Mouse (Mus musculus) forebrain, embryonic 16.5 days (tissue): Measurements from ENCODE around the gene Commd1. TPM values are rescaled to one million over a fixed set of nuclear protein-coding genes. Genes with fewer than 3 reads are reported as not detected.

Experiments used
- ATAC-seq: fragments of 200-750 bp; cut with Nextera tagmentation; 2 replicates; pipeline ENCODE4 v1.8.0; 2017; ENCODE audit warnings: mild to moderate bottlenecking, moderate library complexity
- H3K27ac ChIP-seq: fragments of 300-500 bp; sonication (generic); 2 replicates; pipeline ENCODE4 v1.5.1; 2014; ENCODE audit warnings: low read length, control low read depth
- H3K27me3 ChIP-seq: fragments of 300-500 bp; sonication (generic); replicated peaks from 2 replicates; pipeline ENCODE4 v1.6.1; 2014; ENCODE audit warnings: low read length; ENCODE audit not compliant: control insufficient read depth, insufficient read depth
- H3K36me3 ChIP-seq: fragments of 300-500 bp; sonication (generic); 2 replicates; pipeline ENCODE4 v1.6.1; 2014; ENCODE audit not compliant: control insufficient read depth, insufficient read depth
- H3K4me1 ChIP-seq: fragments of 300-500 bp; sonication (generic); replicated peaks from 2 replicates; pipeline ENCODE4 v1.6.1; 2014; ENCODE audit warnings: low read length; ENCODE audit not compliant: control insufficient read depth, insufficient read depth
- H3K4me2 ChIP-seq: fragments of 300-500 bp; sonication (generic); 2 replicates; pipeline ENCODE4 v1.6.1; 2014; ENCODE audit warnings: mild to moderate bottlenecking, low read length, control low read depth
- H3K4me3 ChIP-seq: fragments of 300-500 bp; sonication (generic); replicated peaks from 2 replicates; pipeline ENCODE4 v1.5.1; 2014; ENCODE audit warnings: mild to moderate bottlenecking, low read length, control low read depth
- H3K9ac ChIP-seq: fragments of 300-500 bp; sonication (generic); replicated peaks from 2 replicates; pipeline ENCODE4 v1.6.1; 2014; ENCODE audit warnings: low read depth, low read length, control low read depth
- H3K9me3 ChIP-seq: fragments of 300-500 bp; sonication (generic); 2 replicates; pipeline ENCODE4 v1.6.1; 2016; ENCODE audit warnings: low read length; ENCODE audit not compliant: control insufficient read depth
- WGBS: fragments of 180-500 bp; shearing (Covaris S2); extraction: QIAGEN DNeasy Blood & Tissue Kit; methylation state at CpG from one replicate; pipeline ENCODE4 v1.1.7; 2014; 5-methylcytosine and 5-hydroxymethylcytosine counted together
- polyA plus RNA-seq: library from polyadenylated mRNA; unstranded; fragments of >200 nt; fragmentation: Nextera tagmentation; extraction: Ambion mirVana; gene quantifications from 2 replicates; pipeline ENCODE4 v1.2.1, GENCODE M21; 2015

Gene Commd1
- polyA plus RNA-seq, 1 experiment from 2014 or later, result 225 TPM

DNA sequence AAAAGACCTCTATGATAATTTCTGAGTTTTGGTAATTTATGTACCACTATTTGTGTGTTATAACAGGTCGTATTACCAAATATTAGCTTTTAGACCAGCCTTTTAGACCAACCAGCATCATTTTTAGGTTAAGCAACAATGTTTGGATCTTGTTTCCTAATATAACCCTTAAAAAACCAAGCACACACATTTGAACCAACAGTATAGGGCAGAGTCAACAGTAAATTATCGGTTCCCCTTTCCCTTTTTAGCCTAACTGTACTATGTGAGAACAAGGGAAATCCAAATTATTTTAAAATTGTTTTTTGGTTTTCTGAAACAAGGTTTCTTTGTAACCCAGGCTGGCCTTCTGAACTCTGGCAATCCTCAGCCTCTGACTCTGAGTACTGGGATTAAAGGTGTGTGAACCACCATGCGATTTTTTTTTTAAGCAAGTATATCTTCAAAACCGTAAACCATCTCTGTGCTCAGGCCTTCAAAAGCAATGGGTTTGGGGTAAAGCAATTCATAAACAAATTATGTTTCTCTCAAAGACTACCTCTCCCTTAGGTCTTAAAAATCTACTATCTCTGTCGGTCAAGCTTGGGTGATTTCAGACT lies 125.0 kb downstream of the Commd1 start:
- peaks cover 32% of the 10 kb centered on the region for H3K27me3 ChIP-seq
- WGBS, result 86% methylated on average over 5 of the region's 5 CpGs
- no peaks in the 10 kb centered on the region for H3K36me3 ChIP-seq
- ATAC-seq, result no peak
- H3K9me3 ChIP-seq, result no peaks in the 10 kb centered on the region
- no peak overlapping the region for H3K4me2 ChIP-seq
- H3K4me3 ChIP-seq, result no peak overlapping the region
- H3K4me1 ChIP-seq, result peaks cover 20% of the 10 kb centered on the region
- H3K9ac ChIP-seq, result no peak overlapping the region
- no peak overlapping the region for H3K27ac ChIP-seq

DNA sequence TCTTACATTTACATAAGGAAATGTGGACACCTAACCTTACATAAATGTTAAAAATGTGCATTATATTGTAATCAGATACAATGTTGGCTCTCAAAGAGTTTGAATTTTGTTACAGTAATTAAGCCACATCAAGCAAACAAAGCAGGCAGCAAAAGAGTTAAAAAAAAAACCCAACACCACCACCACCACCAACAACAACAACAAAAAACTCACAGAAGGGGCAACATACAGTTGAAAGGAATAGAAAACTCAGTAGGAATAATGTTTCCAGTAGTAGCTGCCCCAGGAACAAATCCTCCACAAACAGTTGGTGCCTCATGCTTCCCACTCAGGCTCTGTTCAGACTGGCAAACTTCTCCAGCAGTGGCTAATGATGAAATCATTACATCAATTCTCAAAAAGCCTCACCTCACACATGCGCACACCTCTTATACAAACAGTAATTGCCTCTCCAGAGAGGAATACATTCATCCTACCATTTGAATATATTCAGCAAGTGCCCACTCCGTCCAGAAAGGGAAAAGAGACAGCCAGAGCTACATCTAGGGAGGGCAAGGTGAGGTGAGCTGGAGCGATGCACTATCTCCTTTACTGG lies 125.7 kb downstream of the Commd1 start:
- Histone ChIP-seq H3K36me3 (no peaks in the 10 kb centered on the region), H3K4me2 (no peak overlapping the region), H3K9ac (no peak overlapping the region), H3K27ac (no peak overlapping the region), H3K4me1 (peaks cover 20% of the 10 kb centered on the region), H3K4me3 (no peak overlapping the region), H3K27me3 (peaks cover 28% of the 10 kb centered on the region), H3K9me3 (no peaks in the 10 kb centered on the region)
- ATAC-seq, result no peak
- 70% methylated on average over 3 of the region's 3 CpGs for WGBS

DNA sequence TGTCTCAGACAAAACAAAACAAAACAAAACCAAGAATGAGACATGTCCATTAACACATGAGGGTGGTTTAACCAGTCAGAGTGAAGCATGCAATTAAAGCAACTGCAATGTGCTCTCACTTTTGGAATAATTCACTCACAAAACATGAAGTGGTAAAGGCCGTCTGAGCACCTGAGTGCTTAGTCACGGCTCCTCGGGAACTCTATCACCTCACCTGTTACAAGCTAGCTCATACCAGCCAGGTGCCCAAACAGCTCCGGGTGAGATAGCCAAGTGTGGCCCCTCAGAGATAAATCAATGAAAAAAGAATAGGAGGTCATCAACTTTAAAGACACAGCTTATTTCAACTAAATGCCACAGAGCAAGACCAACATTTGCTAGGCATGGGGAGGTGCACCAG lies 127.6 kb downstream of the Commd1 start:
- no peak for ATAC-seq
- Histone ChIP-seq H3K4me3 (no peak overlapping the region), H3K36me3 (no peaks in the 10 kb centered on the region), H3K27ac (no peak overlapping the region), H3K4me2 (no peak overlapping the region), H3K9ac (no peak overlapping the region), H3K4me1 (peaks cover 11% of the 10 kb centered on the region), H3K9me3 (no peaks in the 10 kb centered on the region), H3K27me3 (peaks cover 18% of the 10 kb centered on the region)
- WGBS, result 88% methylated on average over 4 of the region's 4 CpGs

DNA sequence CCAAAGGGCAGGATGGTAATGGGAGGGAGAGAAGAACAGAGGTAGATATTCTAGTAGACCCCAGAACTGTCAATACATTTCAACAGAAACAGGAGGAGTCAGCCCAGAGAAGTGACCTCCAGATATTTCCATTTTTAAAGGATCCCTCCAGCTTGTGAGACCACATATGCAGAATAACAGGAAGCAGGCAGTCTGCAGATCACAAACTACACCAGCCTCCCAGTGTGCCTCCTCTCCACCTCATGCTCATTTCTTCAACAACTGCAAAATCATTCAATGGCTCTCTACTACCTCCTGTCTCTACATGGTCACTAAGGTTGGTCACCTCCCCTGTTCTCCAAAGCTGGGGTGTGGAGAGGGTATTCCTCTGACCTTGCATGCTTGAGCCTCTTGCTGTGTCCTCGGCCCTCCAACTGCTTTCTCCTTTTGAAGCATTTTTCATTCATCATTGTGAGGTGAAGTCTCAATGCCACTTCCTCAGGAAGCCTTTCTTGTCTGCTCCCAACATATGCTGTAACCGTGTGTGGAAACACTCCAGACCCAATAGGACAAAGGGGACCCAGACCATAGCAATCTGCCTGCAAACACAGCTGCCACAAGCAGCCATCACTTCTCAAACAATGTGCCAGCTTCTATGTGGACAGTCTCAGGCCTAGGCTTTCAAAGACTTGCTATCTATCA lies 128.6 kb downstream of the Commd1 start:
- no peak overlapping the region for H3K4me3 ChIP-seq
- no peaks in the 10 kb centered on the region for H3K36me3 ChIP-seq
- no peaks in the 10 kb centered on the region for H3K9me3 ChIP-seq
- H3K9ac ChIP-seq, result no peak overlapping the region
- ATAC-seq, result no peak
- peaks cover 5% of the 10 kb centered on the region for H3K4me1 ChIP-seq
- H3K27me3 ChIP-seq, result peaks cover 15% of the 10 kb centered on the region
- H3K4me2 ChIP-seq, result no peak overlapping the region
- 55% methylated on average over 2 of the region's 2 CpGs for WGBS
- no peak overlapping the region for H3K27ac ChIP-seq

DNA sequence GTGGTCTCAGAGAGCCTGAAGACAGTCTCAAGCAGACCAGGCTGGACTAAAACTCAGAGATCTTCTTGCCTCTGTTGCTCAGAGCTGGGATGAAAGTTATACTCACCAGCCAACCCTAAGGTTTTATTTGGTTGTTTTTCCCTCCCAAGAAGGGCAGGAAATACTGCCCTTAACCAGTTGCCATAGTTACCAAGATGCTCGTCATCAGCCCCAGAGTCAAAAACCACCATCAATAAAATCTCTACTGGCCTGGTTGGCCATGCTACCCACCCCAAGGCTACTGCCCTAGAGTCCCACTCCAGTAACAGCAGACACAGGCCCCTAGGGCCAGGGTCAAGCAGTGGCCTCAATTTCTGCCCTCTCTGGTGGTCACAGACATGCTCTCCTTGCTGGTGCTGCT lies 129.7 kb downstream of the Commd1 start:
- no peak overlapping the region for H3K9ac ChIP-seq
- no peaks in the 10 kb centered on the region for H3K9me3 ChIP-seq
- H3K36me3 ChIP-seq, result no peaks in the 10 kb centered on the region
- H3K4me1 ChIP-seq, result no peaks in the 10 kb centered on the region
- H3K27ac ChIP-seq, result no peak overlapping the region
- no peak overlapping the region for H3K4me3 ChIP-seq
- ATAC-seq, result no peak
- H3K27me3 ChIP-seq, result peaks cover 9% of the 10 kb centered on the region
- no peak overlapping the region for H3K4me2 ChIP-seq
- WGBS, result 71% methylated on average over 1 of the region's 1 CpGs

DNA sequence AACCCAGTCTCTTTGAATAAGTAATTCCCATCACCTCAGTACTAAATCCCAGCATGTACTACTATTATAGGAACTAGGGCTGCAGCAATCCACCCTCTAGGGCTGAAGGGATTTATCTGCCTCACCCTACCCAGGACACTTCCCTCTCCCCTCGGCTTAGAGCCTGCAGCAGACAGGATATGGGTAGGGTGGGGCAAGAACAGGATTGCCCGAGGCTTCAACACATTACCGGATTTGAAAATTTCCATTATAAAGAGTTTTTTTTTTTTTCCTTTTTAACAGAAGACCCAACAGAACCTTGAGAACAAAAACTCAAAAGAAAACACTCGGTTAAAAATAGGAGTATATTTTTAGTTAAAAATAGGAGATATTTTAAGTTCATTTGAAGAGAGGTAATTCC lies 130.8 kb downstream of the Commd1 start:
- Histone ChIP-seq H3K27ac (no peak overlapping the region), H3K36me3 (no peaks in the 10 kb centered on the region), H3K9me3 (no peaks in the 10 kb centered on the region), H3K4me1 (no peaks in the 10 kb centered on the region), H3K9ac (no peak overlapping the region), H3K4me2 (no peak overlapping the region), H3K27me3 (0 out of 2 replicates have a peak, but pooled peaks cover 1% of the 10 kb centered on the region), H3K4me3 (no peak overlapping the region)
- ATAC-seq, result no peak
- 53% methylated on average over 4 of the region's 4 CpGs for WGBS

DNA sequence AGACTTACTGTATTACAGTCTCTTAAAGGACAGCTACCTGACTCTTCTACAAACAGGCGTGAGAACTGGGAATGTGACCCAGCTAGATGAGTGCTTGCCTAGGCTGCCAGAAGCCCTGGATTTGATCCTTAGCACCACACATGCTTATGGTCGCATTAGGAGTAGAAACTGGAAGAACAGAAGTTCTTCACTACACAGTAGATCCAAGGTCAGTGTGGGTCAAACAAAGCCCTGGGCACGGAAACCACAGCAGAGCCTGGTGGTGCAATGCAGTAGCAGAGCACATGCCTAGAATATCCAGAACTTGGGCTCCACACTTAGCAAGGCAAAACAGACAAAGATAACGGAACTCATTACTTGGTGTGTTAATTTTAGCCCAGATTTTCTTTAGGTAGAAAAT lies 132.1 kb downstream of the Commd1 start:
- H3K9me3 ChIP-seq, result no peaks in the 10 kb centered on the region
- 83% methylated on average over 4 of the region's 4 CpGs for WGBS
- no peak overlapping the region for H3K4me2 ChIP-seq
- H3K9ac ChIP-seq, result no peak overlapping the region
- H3K4me3 ChIP-seq, result no peak overlapping the region
- no peak for ATAC-seq
- no peak overlapping the region for H3K27ac ChIP-seq
- no peaks in the 10 kb centered on the region for H3K36me3 ChIP-seq
- no peaks in the 10 kb centered on the region for H3K27me3 ChIP-seq
- no peaks in the 10 kb centered on the region for H3K4me1 ChIP-seq

DNA sequence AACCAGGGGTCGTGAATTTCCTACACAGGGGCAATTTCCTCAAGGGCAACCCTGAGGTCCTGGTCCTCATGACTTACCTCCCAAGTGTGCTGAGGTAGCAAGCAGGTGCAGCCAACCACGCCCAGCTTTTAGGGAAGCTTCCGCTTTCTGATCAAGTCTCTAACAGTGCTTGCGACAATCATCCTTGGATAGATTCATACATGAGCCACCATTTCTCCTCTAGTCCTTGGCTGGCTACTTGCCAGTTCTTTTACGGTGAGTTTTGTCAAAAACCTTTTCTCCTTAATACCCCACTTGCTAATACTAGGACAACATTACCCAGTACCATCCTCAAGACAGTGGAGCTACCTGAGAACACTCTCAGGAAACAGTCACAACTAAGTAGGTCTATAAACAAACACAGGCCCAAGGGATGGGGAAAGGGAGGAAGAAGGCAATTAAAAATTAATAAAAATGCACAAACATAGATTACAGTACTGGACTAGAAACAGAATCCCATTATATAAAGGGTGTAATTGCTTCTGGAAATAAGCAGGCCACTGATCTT lies 133.5 kb downstream of the Commd1 start:
- 82% methylated on average over 5 of the region's 5 CpGs for WGBS
- no peak overlapping the region for H3K4me3 ChIP-seq
- H3K9ac ChIP-seq, result no peak overlapping the region
- no peaks in the 10 kb centered on the region for H3K9me3 ChIP-seq
- H3K4me2 ChIP-seq, result no peak overlapping the region
- no peak overlapping the region for H3K27ac ChIP-seq
- H3K36me3 ChIP-seq, result no peaks in the 10 kb centered on the region
- H3K4me1 ChIP-seq, result no peaks in the 10 kb centered on the region
- H3K27me3 ChIP-seq, result no peaks in the 10 kb centered on the region
- no peak for ATAC-seq

DNA sequence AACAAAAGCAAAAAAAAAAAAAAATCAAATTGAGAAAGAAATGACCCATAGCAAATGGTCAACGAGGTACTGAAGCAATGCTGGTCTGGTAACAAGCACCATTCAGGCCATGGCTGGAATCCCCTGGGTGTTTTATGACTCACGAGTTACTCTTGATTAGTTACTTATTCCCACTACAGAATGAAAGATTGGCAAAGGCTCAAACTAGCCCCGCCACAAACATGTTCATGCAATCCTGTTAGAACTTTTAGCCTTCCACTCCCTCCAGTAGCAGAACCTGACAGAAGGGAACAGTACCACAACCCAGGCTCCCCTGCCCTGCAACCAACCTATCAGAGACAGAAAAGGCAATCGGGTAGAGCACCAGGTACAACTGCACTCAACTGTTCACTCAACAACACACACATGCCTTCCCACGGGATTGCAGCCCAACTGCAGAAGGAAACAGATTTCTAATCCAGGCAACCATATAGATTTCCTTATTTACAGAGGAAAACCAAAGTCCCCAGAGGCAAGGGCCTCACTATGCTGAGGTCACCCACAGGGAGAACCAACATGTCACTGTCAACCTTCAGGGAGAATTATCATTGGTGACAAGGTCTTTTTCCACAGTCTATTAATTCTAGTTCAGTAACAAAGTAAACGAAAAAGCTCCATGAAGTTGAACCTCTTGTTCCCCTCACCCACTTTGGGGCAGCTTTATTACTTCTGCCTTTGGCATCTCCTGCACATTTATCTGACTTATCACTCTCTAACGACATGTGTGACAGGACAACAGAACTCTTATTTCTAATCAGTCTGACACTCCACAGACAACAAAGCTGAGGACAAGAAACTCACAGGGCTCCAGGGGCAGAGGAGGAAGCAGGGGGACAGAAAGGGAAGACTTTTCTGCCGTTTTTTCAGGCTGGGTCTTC lies 134.2 kb downstream of the Commd1 start:
- Histone ChIP-seq H3K4me2 (no peak overlapping the region), H3K27me3 (no peaks in the 10 kb centered on the region), H3K9ac (no peak overlapping the region), H3K9me3 (no peaks in the 10 kb centered on the region), H3K4me3 (no peak overlapping the region), H3K27ac (no peak overlapping the region), H3K36me3 (no peaks in the 10 kb centered on the region), H3K4me1 (no peaks in the 10 kb centered on the region)
- ATAC-seq, result no peak
- 69% methylated on average over 8 of the region's 8 CpGs for WGBS
